Mouse (Mus musculus): ENCODE data around the gene Oog3.

Oog3 gene

GRCm38 (mm10) chr4:144162563-144162962, at the start of gene Oog3:
Gene Oog3, minus strand, starts transcription at chr4:144162663.
- no peak for DNase-seq

- no peak for DNase-seq
These were observed 28.0 kb upstream of the Oog3 start, which contains the start of gene Oog2 for GRCm38 (mm10) chr4:144190419-144190818. Gene Oog2, plus strand, starts transcription at chr4:144190719.

All from embryo, embryonic 11 days (tissue).